In the genomic region with DNA sequence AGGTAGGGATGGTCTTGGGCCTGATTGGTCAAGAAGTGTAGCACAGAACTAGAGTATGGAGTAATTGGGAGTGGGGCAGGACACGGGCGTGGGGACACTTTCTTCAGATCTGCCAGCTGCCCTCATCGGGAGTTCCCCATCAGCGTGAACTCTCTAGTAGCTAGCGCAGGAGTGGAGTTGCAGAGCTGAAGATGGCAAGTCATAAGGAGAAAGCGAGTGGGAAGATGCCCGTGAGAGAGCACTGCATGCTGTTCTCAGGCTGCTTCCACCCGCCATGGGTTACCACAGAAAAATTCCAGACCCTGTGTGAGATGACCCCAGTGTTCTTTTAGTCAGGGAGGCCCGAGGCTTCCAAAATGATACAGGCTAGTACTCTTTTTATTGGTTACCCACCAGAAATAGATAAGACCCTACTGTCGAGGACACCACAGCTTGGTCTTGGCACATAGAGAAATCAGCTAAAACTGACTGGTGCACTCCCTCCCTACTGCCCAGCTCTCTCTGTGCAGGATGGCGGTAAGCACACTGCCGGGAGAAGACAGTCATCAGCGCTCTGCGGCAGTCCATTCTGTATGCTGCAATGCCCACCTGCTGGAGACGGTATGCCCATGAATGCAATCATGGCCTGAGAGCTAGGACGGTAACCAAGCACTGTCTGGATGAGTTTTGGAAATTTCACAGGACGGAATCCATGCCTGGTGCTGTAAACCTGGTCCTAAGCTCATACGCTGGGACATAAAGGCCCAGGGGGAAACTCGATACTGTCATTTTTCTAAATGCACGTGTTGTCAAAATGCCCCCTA, we compare ENCODE assay signal across 10 mouse cellular contexts. TPM values are rescaled to one million over a fixed set of nuclear protein-coding genes. Genes with fewer than 3 reads are reported as not detected.
DNase-seq lines count a peak whose midpoint lies in the region; ATAC-seq and TF ChIP-seq lines count a peak whose summit lies in the region.
"Had no signal": no experiment of that assay in that cellular context is flagged by ENCODE, and none has a peak within 500 bp of the region (broad histone marks: within the 10 kb centered on the region; RNA-seq: fewer than 3 reads in every experiment).

No protein-coding gene starts in this region.

- TF ChIP-seq CTCF in kidney, postnatal 0 days (IDR thresholded peaks at IDR 0.05; ENCODE audit: low read depth), result no peak
- TF ChIP-seq CTCF in midbrain, postnatal 0 days (IDR thresholded peaks at IDR 0.05), result no peak

- no peak for ATAC-seq in kidney, postnatal 0 days (replicated peaks; ENCODE audit: low FRiP score, low read depth)
- ATAC-seq in embryonic facial prominence, embryonic 13.5 days (ENCODE audit: insufficient number of reproducible peaks, insufficient read depth, low FRiP score, low TSS enrichment, low read depth), result no peak
- ATAC-seq in hindbrain, embryonic 12.5 days (ENCODE audit: low FRiP score), result 0 out of 2 replicates have a peak, but pooled peaks have one; percentile 46
- peak; percentile 49; the same call in 1 of the 2 replicates for ATAC-seq in midbrain, postnatal 0 days (ENCODE audit: low FRiP score)

- no peak overlapping the region for H3K9ac ChIP-seq in kidney, postnatal 0 days (ENCODE audit: low read depth, low read length)
- no peak overlapping the region for H3K9ac ChIP-seq in embryonic facial prominence, embryonic 13.5 days
- H3K9ac ChIP-seq in hindbrain, embryonic 12.5 days, result no peak overlapping the region
- H3K9ac ChIP-seq in midbrain, postnatal 0 days (replicated peaks; ENCODE audit: low read length, poor library complexity, severe bottlenecking), result no peak overlapping the region; the same call in 1 of the 2 replicates

- H3K36me3 ChIP-seq in kidney, postnatal 0 days (ENCODE audit: insufficient read depth, low read length), result no peaks in the 10 kb centered on the region
- H3K36me3 ChIP-seq in embryonic facial prominence, embryonic 13.5 days, result no peaks in the 10 kb centered on the region
- H3K36me3 ChIP-seq in hindbrain, embryonic 12.5 days, result no peaks in the 10 kb centered on the region
- no peaks in the 10 kb centered on the region for H3K36me3 ChIP-seq in midbrain, postnatal 0 days (ENCODE audit: insufficient read depth, low read length)

- no peaks in the 10 kb centered on the region for H3K4me1 ChIP-seq in kidney, postnatal 0 days (replicated peaks; ENCODE audit: insufficient read depth, low read length)
- 0 out of 2 replicates have a peak, but pooled peaks cover 5% of the 10 kb centered on the region for H3K4me1 ChIP-seq in embryonic facial prominence, embryonic 13.5 days
- H3K4me1 ChIP-seq in hindbrain, embryonic 12.5 days, result no peaks in the 10 kb centered on the region
- H3K4me1 ChIP-seq in midbrain, postnatal 0 days (ENCODE audit: insufficient read depth, low read length), result no peaks in the 10 kb centered on the region

- H3K27ac ChIP-seq in kidney, postnatal 0 days, result no peak overlapping the region
- no peak overlapping the region for H3K27ac ChIP-seq in embryonic facial prominence, embryonic 13.5 days
- H3K27ac ChIP-seq in hindbrain, embryonic 12.5 days, result no peak overlapping the region
- no peak overlapping the region for H3K27ac ChIP-seq in midbrain, postnatal 0 days (ENCODE audit: low read depth, low read length)
- H3K27ac ChIP-seq: layer of hippocampus, adult 2 months had no signal

- no peak overlapping the region for H3K4me3 ChIP-seq in kidney, postnatal 0 days (replicated peaks; ENCODE audit: low read depth, low read length)
- no peak overlapping the region for H3K4me3 ChIP-seq in embryonic facial prominence, embryonic 13.5 days
- no peak overlapping the region for H3K4me3 ChIP-seq in hindbrain, embryonic 12.5 days
- no peak overlapping the region for H3K4me3 ChIP-seq in midbrain, postnatal 0 days (ENCODE audit: low read depth, low read length)
- H3K4me3 ChIP-seq: layer of hippocampus, adult 2 months had no signal

- no peak for DNase-seq in kidney, postnatal 0 days (ENCODE audit: low spot score)
- DNase-seq in kidney, adult 11 months, result no peak
- DNase-seq in midbrain, postnatal 0 days (ENCODE audit: low spot score), result no peak
- DNase-seq in right cerebral cortex, postnatal 10 days (ENCODE audit: low spot score in 2 of 2), result no peak
- DNase-seq in embryo, embryonic 10.5 days (ENCODE audit: low spot score), result no peak
- no peak for DNase-seq in left cerebral cortex, adult 8-10 months (ENCODE audit: low spot score in 2 of 2)

- 46% methylated on average over 20 of the region's 20 CpGs for WGBS in kidney, postnatal 0 days
- WGBS in embryonic facial prominence, embryonic 13.5 days, result 40% methylated on average over 20 of the region's 20 CpGs
- WGBS in hindbrain, embryonic 12.5 days, result 44% methylated on average over 20 of the region's 20 CpGs
- 43% methylated on average over 20 of the region's 20 CpGs for WGBS in midbrain, postnatal 0 days

- no peaks in the 10 kb centered on the region for H3K9me3 ChIP-seq in kidney, postnatal 0 days (replicated peaks; ENCODE audit: low read length)
- H3K9me3 ChIP-seq in embryonic facial prominence, embryonic 13.5 days, result no peaks in the 10 kb centered on the region
- H3K9me3 ChIP-seq in hindbrain, embryonic 12.5 days (replicated peaks), result no peaks in the 10 kb centered on the region
- H3K9me3 ChIP-seq in midbrain, postnatal 0 days (ENCODE audit: low read length), result no peaks in the 10 kb centered on the region

- H3K27me3 ChIP-seq in kidney, postnatal 0 days (ENCODE audit: insufficient read depth, low read length), result no peaks in the 10 kb centered on the region
- H3K27me3 ChIP-seq in embryonic facial prominence, embryonic 13.5 days, result peaks cover 32% of the 10 kb centered on the region
- peaks cover 16% of the 10 kb centered on the region for H3K27me3 ChIP-seq in hindbrain, embryonic 12.5 days
- no peaks in the 10 kb centered on the region for H3K27me3 ChIP-seq in midbrain, postnatal 0 days (ENCODE audit: insufficient read depth, low read length)

- peak overlapping the region; percentile 21; the same call in 1 of the 2 replicates for H3K4me2 ChIP-seq in kidney, postnatal 0 days (ENCODE audit: low read length)
- peak overlapping the region; percentile 31 for H3K4me2 ChIP-seq in embryonic facial prominence, embryonic 13.5 days
- H3K4me2 ChIP-seq in hindbrain, embryonic 12.5 days (replicated peaks), result peak overlapping the region; percentile 18
- H3K4me2 ChIP-seq in midbrain, postnatal 0 days (ENCODE audit: low read depth, low read length, poor library complexity, severe bottlenecking), result no peak overlapping the region

RNA-seq across cellular contexts. Expression of a gene that starts 9.8 kb away (rescaled TPM):
- polyA plus RNA-seq in kidney, postnatal 0 days (2015; fragmentation: Nextera tagmentation; extraction: Ambion mirVana), result 30.2 and 31.2 TPM in 2 replicates
- 23.0 and 26.3 TPM in 2 replicates for polyA plus RNA-seq in embryonic facial prominence, embryonic 13.5 days (2015; fragmentation: Nextera tagmentation; extraction: Ambion mirVana)
- polyA plus RNA-seq in hindbrain, embryonic 12.5 days (2016; fragmentation: Nextera tagmentation; extraction: Ambion mirVana), result 30.6 and 37.1 TPM in 2 replicates
- 17.4 and 18.3 TPM in 2 replicates for total RNA-seq in midbrain, postnatal 0 days (2014; rRNA removed)
- polyA plus RNA-seq in midbrain, postnatal 0 days (2015; fragmentation: Nextera tagmentation; extraction: Ambion mirVana), result 72.2 and 75.5 TPM in 2 replicates
- total RNA-seq in left cerebral cortex, adult 8-10 months (2022), result 10 to 100 TPM; 32.9 to 39.3 (median 37.3) TPM

RNA-seq across cellular contexts. Expression of a gene that starts 46.3 kb away (rescaled TPM):
- polyA plus RNA-seq in kidney, postnatal 0 days (2015; fragmentation: Nextera tagmentation; extraction: Ambion mirVana), result 21.8 and 28.8 TPM in 2 replicates
- polyA plus RNA-seq in embryonic facial prominence, embryonic 13.5 days (2015; fragmentation: Nextera tagmentation; extraction: Ambion mirVana), result 3.5 and 4.1 TPM in 2 replicates
- polyA plus RNA-seq in hindbrain, embryonic 12.5 days (2016; fragmentation: Nextera tagmentation; extraction: Ambion mirVana), result 2.5 and 3.9 TPM in 2 replicates
- 1.6 and 2.0 TPM in 2 replicates for total RNA-seq in midbrain, postnatal 0 days (2014; rRNA removed)
- polyA plus RNA-seq in midbrain, postnatal 0 days (2015; fragmentation: Nextera tagmentation; extraction: Ambion mirVana), result 1.6 and 1.8 TPM in 2 replicates
- not detected for total RNA-seq in left cerebral cortex, adult 8-10 months (2022)
- total RNA-seq: layer of hippocampus, adult 2 months; neutrophil, adult 5-6 weeks had no signal

Comparison
In these comparisons a context has a peak if more than half of its experiments do, and no peak if none do; other contexts are left out.
1. ATAC-seq: peak in hindbrain, embryonic 12.5 days (single experiment) and midbrain, postnatal 0 days (single experiment); none in kidney, postnatal 0 days (single experiment) and embryonic facial prominence, embryonic 13.5 days (single experiment).